Mouse (Mus musculus) kidney, adult 2 months (tissue): Measurements from ENCODE around the gene Mapk7. TPM values are rescaled to one million over a fixed set of nuclear protein-coding genes. Genes with fewer than 3 reads are reported as not detected.

Source experiments
- DNase-seq: peaks from one replicate; pipeline ENCODE4 v3.0.0; 2021
- H3K27ac ChIP-seq: fragments of 200-500 bp; 2 replicates; pipeline ENCODE4 v1.5.1; 2012; ENCODE audit warnings: low read depth, low read length, control low read depth, inconsistent platforms; ENCODE audit not compliant: insufficient read depth
- H3K27me3 ChIP-seq: fragments of 200-500 bp; replicated peaks from 2 replicates; pipeline ENCODE4 v1.6.1; 2012; ENCODE audit warnings: mild to moderate bottlenecking, moderate library complexity, low read length, inconsistent platforms; ENCODE audit not compliant: control insufficient read depth, insufficient read depth
- H3K36me3 ChIP-seq: fragments of 200-500 bp; 2 replicates; pipeline ENCODE4 v1.6.1; 2012; ENCODE audit warnings: mild to moderate bottlenecking, moderate library complexity, low read length, inconsistent platforms; ENCODE audit not compliant: control insufficient read depth, insufficient read depth
- H3K4me1 ChIP-seq: fragments of 200-500 bp; 2 replicates; pipeline ENCODE4 v1.6.1; 2011; ENCODE audit warnings: low read length; ENCODE audit not compliant: control insufficient read depth, insufficient read depth
- H3K4me3 ChIP-seq: fragments of 200-500 bp; 2 replicates; pipeline ENCODE4 v1.5.1; 2011; ENCODE audit warnings: mild to moderate bottlenecking, low read depth, low read length, control low read depth; ENCODE audit not compliant: insufficient read depth
- CTCF ChIP-seq: fragments of 200-500 bp; conservative IDR thresholded peaks from 2 replicates; pipeline ENCODE4 v1.5.1; 2011; ENCODE audit warnings: low read depth, mild to moderate bottlenecking, control low read depth, low read length, moderate library complexity, mixed read lengths; ENCODE audit not compliant: insufficient read depth, insufficient read length
- POLR2A ChIP-seq: fragments of 200-500 bp; IDR thresholded peaks from one replicate; pipeline ENCODE4 v1.6.1; 2011; ENCODE audit warnings: low read depth, low read length, control low read depth
- WGBS: fragments of 180-500 bp; shearing (Covaris S2); methylation state at CpG from one replicate; pipeline ENCODE4 v1.1.7; 2018; 5-methylcytosine and 5-hydroxymethylcytosine counted together
- polyA plus RNA-seq: library from polyadenylated mRNA; depleted of rRNA; stranded (reverse); fragments of >200 nt; gene quantifications from 2 replicates; pipeline ENCODE4 v1.2.3, GENCODE M21; 2012

Mapk7 gene
- polyA plus RNA-seq, 1 experiment = 13.8 TPM

DNA sequence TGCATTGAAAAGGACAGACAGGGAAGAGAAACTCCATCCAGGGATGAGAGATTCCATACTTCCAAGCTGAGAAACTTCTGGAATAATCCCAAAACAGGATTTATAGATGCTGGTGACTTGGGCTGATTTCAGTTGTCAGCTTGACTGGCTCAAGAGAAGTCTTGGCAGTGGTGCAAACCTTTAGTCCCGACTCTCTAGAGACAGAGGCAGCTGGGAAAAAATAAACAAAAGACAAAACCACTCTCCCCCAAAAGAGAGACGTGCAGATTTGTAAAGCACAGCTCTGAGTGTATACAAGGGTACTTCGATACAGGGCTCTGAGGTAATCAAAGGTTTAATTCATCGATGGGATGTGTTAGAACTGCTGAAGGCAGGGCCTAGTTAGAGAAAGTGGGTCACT lies 28.8 kb downstream of the Mapk7 start:
- Histone ChIP-seq H3K36me3 (no peaks in the 10 kb centered on the region), H3K4me3 (no peak overlapping the region), H3K27me3 (no peaks in the 10 kb centered on the region; the same call in 1 of the 2 replicates), H3K27ac (no peak overlapping the region), H3K4me1 (no peaks in the 10 kb centered on the region)
- TF ChIP-seq POLR2A (no peak), CTCF (no peak)
- WGBS = 61% methylated on average over 4 of the region's 4 CpGs
- no peak for DNase-seq

DNA sequence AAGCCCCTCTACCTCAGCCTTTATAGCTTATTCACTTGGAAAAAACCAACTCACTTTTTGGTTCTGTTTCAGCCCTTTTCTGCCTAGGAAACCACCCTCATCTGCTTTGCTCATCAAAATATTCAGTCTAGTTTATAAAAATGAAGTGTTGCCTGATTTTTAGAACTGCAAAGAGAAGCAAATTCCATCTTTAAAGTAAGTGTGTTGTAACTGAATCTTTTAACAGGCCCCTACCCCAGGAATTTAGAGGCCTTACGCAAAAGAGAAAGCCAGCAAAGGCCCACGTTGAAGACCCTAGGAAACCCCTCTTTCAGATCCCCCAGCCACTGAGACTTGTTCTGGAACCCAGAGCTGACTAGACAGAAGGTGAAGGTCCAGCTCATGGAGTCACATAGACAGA lies 30.1 kb downstream of the Mapk7 start:
- H3K27ac ChIP-seq = no peak overlapping the region
- WGBS = 70% methylated on average over 2 of the region's 2 CpGs

DNA sequence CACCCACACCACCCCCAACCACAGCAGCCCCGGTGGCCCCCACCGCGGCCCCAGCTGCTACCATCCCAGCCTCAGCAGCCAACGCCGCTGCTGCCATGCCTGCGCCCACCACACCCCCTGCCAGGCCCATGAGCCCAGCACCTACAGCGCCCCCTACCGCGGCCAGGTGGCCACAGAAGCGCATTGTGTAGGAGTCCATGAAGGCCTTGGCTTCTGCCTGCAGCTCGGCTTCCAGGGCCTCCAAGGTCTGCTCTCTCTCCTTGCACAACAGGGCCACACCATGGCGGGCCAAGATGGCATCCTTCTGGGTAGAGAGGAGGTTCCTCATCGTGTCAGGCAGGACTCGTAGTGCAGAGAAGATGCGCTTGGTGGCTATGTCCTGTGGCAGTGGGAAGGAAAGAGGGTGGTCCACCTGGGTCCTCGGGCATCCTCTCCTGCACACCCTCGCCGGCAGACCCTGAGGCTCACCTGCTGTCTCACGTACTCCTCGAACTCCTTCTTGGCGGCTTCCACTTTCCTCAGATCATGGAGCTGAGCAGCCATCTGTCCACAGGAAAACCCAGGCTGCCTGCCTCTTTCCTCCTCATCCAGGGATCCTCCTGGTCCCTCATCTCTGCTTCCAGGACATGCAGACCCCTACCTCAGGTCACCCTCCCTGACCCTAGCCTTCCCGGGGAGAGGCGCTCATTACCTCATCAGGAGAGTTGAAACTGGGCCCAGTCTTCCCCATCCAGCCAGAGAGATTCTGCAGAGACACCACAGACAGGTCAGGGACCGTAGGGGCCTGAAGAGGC lies 44.5 kb downstream of the Mapk7 start:
- DNase-seq = no peak
- TF ChIP-seq CTCF = no peak
- Histone ChIP-seq H3K36me3 (no peaks in the 10 kb centered on the region), H3K4me3 (no peak overlapping the region), H3K27me3 (no peaks in the 10 kb centered on the region), H3K4me1 (no peaks in the 10 kb centered on the region), H3K27ac (no peak overlapping the region)
- WGBS = 81% methylated on average over 24 of the region's 24 CpGs

More for the DNA sequence above, 30.1 kb downstream of the Mapk7 start:
- no peaks in the 10 kb centered on the region for H3K36me3 ChIP-seq
- TF ChIP-seq CTCF (no peak), POLR2A (no peak)
- no peaks in the 10 kb centered on the region; the same call in 1 of the 2 replicates for H3K27me3 ChIP-seq
- no peaks in the 10 kb centered on the region for H3K4me1 ChIP-seq
- no peak for DNase-seq
- no peak overlapping the region for H3K4me3 ChIP-seq

DNA sequence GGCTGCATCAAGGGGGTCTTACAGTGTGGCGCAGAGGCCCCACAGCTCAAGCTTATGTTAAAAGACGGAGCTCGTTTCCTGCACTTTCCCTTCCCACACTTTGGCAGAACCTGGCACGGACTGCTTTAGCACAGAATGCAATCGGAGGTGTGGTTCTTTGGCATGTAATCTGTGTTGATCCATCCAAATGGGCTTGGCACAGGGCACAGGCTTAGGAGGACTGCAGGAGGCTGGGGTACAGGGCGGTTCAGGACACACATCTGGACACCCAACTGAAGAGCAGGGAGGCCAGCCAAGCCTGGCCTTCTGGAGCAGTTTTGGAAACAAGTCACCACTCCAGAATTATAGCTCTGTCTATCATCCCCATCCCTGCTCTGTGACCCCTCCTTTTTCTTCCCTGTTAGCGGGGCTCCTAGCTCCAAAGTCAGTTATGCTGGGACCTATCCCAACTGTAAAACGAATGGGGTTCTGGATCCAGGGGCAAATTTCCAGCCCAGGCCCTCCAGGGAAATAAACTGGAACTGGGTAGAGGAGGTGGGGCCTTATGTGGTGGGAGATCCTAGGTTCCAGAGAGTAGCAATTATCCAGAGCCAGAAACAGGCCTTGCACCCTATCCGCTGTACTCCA lies 45.5 kb downstream of the Mapk7 start:
- Histone ChIP-seq H3K4me3 (no peak overlapping the region), H3K36me3 (no peaks in the 10 kb centered on the region), H3K4me1 (no peaks in the 10 kb centered on the region), H3K27ac (no peak overlapping the region), H3K27me3 (no peaks in the 10 kb centered on the region)
- TF ChIP-seq CTCF (no peak), POLR2A (no peak)
- DNase-seq = no peak
- WGBS = 80% methylated on average over 9 of the region's 9 CpGs

DNA sequence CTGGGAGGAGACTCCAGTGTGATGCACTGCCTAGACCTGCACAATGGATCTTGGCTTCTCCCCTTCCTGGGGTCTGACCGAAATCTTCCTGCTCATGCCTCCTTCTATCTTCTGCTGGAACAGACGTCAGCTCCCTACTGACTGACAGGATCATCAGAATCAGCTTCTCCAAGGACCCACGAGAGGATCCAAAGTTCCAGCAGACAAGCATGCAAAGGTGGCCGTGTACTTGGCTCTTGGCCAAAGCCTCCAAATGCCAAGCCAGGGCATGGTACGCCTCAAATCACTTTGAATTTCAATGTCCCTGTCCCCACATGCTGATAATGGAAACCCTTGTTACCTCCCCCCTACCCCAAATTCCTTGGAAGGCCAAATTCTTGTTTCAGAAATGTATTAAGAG lies 46.2 kb downstream of the Mapk7 start:
- Histone ChIP-seq H3K27me3 (no peaks in the 10 kb centered on the region), H3K4me3 (no peak overlapping the region), H3K27ac (no peak overlapping the region), H3K4me1 (no peaks in the 10 kb centered on the region), H3K36me3 (no peaks in the 10 kb centered on the region)
- WGBS = 39% methylated on average over 5 of the region's 5 CpGs
- no peak for TF ChIP-seq POLR2A
- no peak for TF ChIP-seq CTCF
- no peak for DNase-seq

DNA sequence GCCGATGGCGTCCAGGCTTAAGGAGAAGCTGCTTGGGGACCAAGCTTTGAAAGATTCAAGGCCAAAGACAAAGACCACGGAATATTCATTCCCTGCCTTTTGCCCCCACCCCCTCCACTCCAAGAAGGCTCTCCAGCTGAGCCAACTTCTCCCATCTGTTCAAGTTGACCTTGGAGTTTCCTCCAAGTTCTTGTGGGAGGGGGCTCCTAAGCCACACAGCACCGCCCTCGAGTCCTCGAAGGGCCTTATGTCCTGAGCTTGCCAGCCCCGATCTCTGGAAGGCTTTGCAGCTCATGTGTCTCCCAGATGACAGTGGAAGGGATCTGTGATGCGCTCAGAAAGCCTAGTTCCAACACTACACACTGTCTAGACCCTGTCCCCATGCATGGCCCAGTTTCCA lies 46.9 kb downstream of the Mapk7 start:
- H3K4me1 ChIP-seq = no peaks in the 10 kb centered on the region
- no peak for TF ChIP-seq CTCF
- TF ChIP-seq POLR2A = no peak
- H3K27me3 ChIP-seq = no peaks in the 10 kb centered on the region
- 77% methylated on average over 8 of the region's 8 CpGs for WGBS
- no peak overlapping the region for H3K27ac ChIP-seq
- no peaks in the 10 kb centered on the region for H3K36me3 ChIP-seq
- no peak for DNase-seq
- H3K4me3 ChIP-seq = no peak overlapping the region

DNA sequence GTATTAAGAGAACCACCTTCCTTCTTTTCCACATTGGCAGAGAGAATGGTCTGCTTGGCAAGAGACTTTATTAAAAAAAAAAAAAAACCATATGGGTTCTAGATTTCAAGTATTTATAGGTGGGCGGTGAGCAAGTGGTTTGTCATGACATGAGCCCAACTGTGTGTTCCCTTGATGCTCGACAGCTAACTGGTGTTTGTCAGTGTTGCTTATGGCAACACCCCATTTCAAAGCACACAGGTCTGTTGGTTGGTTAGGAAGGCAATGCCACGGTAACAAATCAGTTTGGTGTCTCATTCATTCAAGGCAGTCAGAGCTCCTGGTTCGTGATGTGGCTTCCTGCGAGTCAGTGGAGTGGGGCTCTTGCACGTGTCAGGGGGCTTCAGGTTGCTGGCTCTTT lies 50.4 kb downstream of the Mapk7 start:
- no peak for TF ChIP-seq POLR2A
- TF ChIP-seq CTCF = no peak
- 93% methylated on average over 6 of the region's 6 CpGs for WGBS
- no peaks in the 10 kb centered on the region for H3K36me3 ChIP-seq
- H3K4me3 ChIP-seq = no peak overlapping the region
- no peaks in the 10 kb centered on the region for H3K4me1 ChIP-seq
- no peak overlapping the region for H3K27ac ChIP-seq
- no peak for DNase-seq
- no peaks in the 10 kb centered on the region for H3K27me3 ChIP-seq

DNA sequence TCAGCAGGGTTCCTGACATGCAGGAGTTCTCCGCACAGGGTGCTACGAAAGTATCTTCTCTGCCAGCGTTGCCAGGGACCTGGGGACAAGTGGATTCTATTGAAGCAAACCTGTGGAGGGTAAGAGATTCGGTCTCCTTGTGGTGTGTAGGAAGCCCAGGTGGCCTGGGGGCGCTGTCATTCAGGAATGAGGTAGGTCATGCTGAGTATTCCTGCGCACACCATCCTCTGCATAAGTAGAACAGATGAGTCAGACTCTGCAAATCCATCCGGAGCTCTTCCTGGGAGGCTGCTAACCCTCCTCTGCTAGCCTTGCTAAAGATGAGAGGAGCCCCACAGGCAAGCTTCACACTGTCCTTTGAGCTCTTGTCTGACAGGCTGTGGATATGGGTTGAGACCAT lies 52.5 kb downstream of the Mapk7 start:
- WGBS = 93% methylated on average over 7 of the region's 7 CpGs
- Histone ChIP-seq H3K27ac (no peak overlapping the region), H3K4me3 (no peak overlapping the region), H3K4me1 (no peaks in the 10 kb centered on the region), H3K36me3 (no peaks in the 10 kb centered on the region), H3K27me3 (no peaks in the 10 kb centered on the region)
- no peak for DNase-seq
- TF ChIP-seq POLR2A (no peak), CTCF (no peak)
